Mouse (Mus musculus) heart, embryonic 11.5 days (tissue): ENCODE data around the gene Usp49. TPM values are rescaled to one million over a fixed set of nuclear protein-coding genes. Genes with fewer than 3 reads are reported as not detected.

Source experiments
- ATAC-seq: fragments of 200-750 bp; cut with Nextera tagmentation; replicated peaks from 2 replicates; pipeline ENCODE4 v1.8.0; 2017; ENCODE audit warnings: moderate library complexity; ENCODE audit not compliant: insufficient number of reproducible peaks, low FRiP score, low TSS enrichment
- H3K27ac ChIP-seq: fragments of 300-500 bp; sonication (generic); 2 replicates; pipeline ENCODE4 v1.5.1; 2014; ENCODE audit warnings: mild to moderate bottlenecking, low read depth, low read length
- H3K27me3 ChIP-seq: fragments of 300-500 bp; sonication (generic); 2 replicates; pipeline ENCODE4 v1.6.1; 2014; ENCODE audit warnings: mild to moderate bottlenecking, low read length, mixed read lengths; ENCODE audit not compliant: control insufficient read depth, insufficient read depth
- H3K36me3 ChIP-seq: fragments of 300-500 bp; sonication (generic); 2 replicates; pipeline ENCODE4 v1.6.1; 2014; ENCODE audit warnings: mild to moderate bottlenecking, low read length, moderate library complexity, mixed read lengths; ENCODE audit not compliant: control insufficient read depth, insufficient read depth
- H3K4me1 ChIP-seq: fragments of 300-500 bp; sonication (generic); 2 replicates; pipeline ENCODE4 v1.6.1; 2014; ENCODE audit warnings: low read length; ENCODE audit not compliant: control insufficient read depth, insufficient read depth
- H3K4me2 ChIP-seq: fragments of 300-500 bp; sonication (generic); 2 replicates; pipeline ENCODE4 v1.6.1; 2014; ENCODE audit warnings: mild to moderate bottlenecking, moderate library complexity
- H3K4me3 ChIP-seq: fragments of 300-500 bp; sonication (generic); 2 replicates; pipeline ENCODE4 v1.5.1; 2014; ENCODE audit warnings: low read depth, low read length
- H3K9ac ChIP-seq: fragments of 300-500 bp; sonication (generic); 2 replicates; pipeline ENCODE4 v1.6.1; 2014; ENCODE audit warnings: mild to moderate bottlenecking, low read depth, low read length, moderate library complexity
- H3K9me3 ChIP-seq: fragments of 300-500 bp; sonication (generic); replicated peaks from 2 replicates; pipeline ENCODE4 v1.6.1; 2016; ENCODE audit warnings: low read length; ENCODE audit not compliant: control insufficient read depth
- WGBS: fragments of 180-500 bp; shearing (Covaris S2); extraction: QIAGEN DNeasy Blood & Tissue Kit; methylation state at CpG from one replicate; pipeline ENCODE4 v1.1.7; 2014; ENCODE audit not compliant: insufficient replicate concordance; 5-methylcytosine and 5-hydroxymethylcytosine counted together
- polyA plus RNA-seq: library from polyadenylated mRNA; unstranded; fragments of >200 nt; fragmentation: Nextera tagmentation; extraction: Ambion mirVana; gene quantifications from 2 replicates; pipeline ENCODE4 v1.2.1, GENCODE M21; 2014

Gene Usp49
- polyA plus RNA-seq, 1 experiment from 2014 or later: 3.7 TPM

GRCm38 (mm10) chr17:47688608-47689575 is 58.4 kb downstream of the Usp49 start, which contains the start of gene Frs3:
Frs3 (plus strand) TSS chr17:47689030.
- peak; percentile 68 for ATAC-seq
- no peaks in the 10 kb centered on the region for H3K36me3 ChIP-seq
- H3K9ac ChIP-seq: peak within 1 kb of the TSS; percentile 85
- 1% methylated on average over 57 of the region's 58 CpGs for WGBS
- peaks cover 11% of the 10 kb centered on the region for H3K4me1 ChIP-seq
- peak within 1 kb of the TSS; percentile 87 for H3K4me3 ChIP-seq
- no peaks in the 10 kb centered on the region for H3K9me3 ChIP-seq
- peak within 1 kb of the TSS; percentile 83 for H3K27ac ChIP-seq
- H3K4me2 ChIP-seq: peak within 1 kb of the TSS; percentile 100
- peaks cover 10% of the 10 kb centered on the region for H3K27me3 ChIP-seq

- H3K9me3 ChIP-seq: no peaks in the 10 kb centered on the region
- peaks cover 10% of the 10 kb centered on the region for H3K27me3 ChIP-seq
- no peak overlapping the region for H3K9ac ChIP-seq
- no peaks in the 10 kb centered on the region for H3K36me3 ChIP-seq
- ATAC-seq: no peak
- H3K4me3 ChIP-seq: peak overlapping the region; percentile 15; the same call in 1 of the 2 replicates
- no peak overlapping the region for H3K27ac ChIP-seq
- H3K4me2 ChIP-seq: peak overlapping the region; percentile 100
- peaks cover 15% of the 10 kb centered on the region for H3K4me1 ChIP-seq
- 76% methylated on average over 7 of the region's 8 CpGs for WGBS
These were observed 59.4 kb downstream of the Usp49 start for GRCm38 (mm10) chr17:47689894-47690293.

GRCm38 (mm10) chr17:47691650-47692049 is 61.2 kb downstream of the Usp49 start:
- Histone ChIP-seq H3K4me2 (no peak overlapping the region), H3K27ac (no peak overlapping the region)
- no peak for ATAC-seq

GRCm38 (mm10) chr17:47693671-47694441 is 63.4 kb downstream of the Usp49 start:
- Histone ChIP-seq H3K4me2 (peak overlapping the region; percentile 83), H3K9me3 (no peaks in the 10 kb centered on the region), H3K4me1 (peaks cover 12% of the 10 kb centered on the region; the same call in 1 of the 2 replicates), H3K4me3 (peak overlapping the region; percentile 83), H3K36me3 (no peaks in the 10 kb centered on the region), H3K27me3 (peaks cover 15% of the 10 kb centered on the region), H3K9ac (peak overlapping the region; percentile 87), H3K27ac (no peak overlapping the region)
- WGBS: 35% methylated on average over 13 of the region's 13 CpGs
- peak; percentile 12; the same call in 1 of the 2 replicates for ATAC-seq

More at GRCm38 (mm10) chr17:47691650-47692049, 61.2 kb downstream of the Usp49 start:
- peaks cover 15% of the 10 kb centered on the region for H3K27me3 ChIP-seq
- peaks cover 18% of the 10 kb centered on the region for H3K4me1 ChIP-seq
- H3K4me3 ChIP-seq: no peak overlapping the region
- WGBS: 86% methylated on average over 3 of the region's 3 CpGs
- H3K36me3 ChIP-seq: no peaks in the 10 kb centered on the region
- H3K9me3 ChIP-seq: no peaks in the 10 kb centered on the region
- no peak overlapping the region for H3K9ac ChIP-seq

GRCm38 (mm10) chr17:47694442-47694502 is 63.8 kb downstream of the Usp49 start, which contains the start of gene Gm21981:
Gm21981 (minus strand) TSS chr17:47694455.
- H3K4me2 ChIP-seq: peak within 1 kb of the TSS; percentile 83
- H3K27ac ChIP-seq: peak within 1 kb of the TSS; percentile 42; the same call in 1 of the 2 replicates
- 0% methylated on average over 3 of the region's 3 CpGs for WGBS
- H3K4me1 ChIP-seq: peaks cover 10% of the 10 kb centered on the region; the same call in 1 of the 2 replicates
- peak within 1 kb of the TSS; percentile 83 for H3K4me3 ChIP-seq
- ATAC-seq: no peak
- no peaks in the 10 kb centered on the region for H3K9me3 ChIP-seq
- peaks cover 15% of the 10 kb centered on the region for H3K27me3 ChIP-seq
- H3K36me3 ChIP-seq: no peaks in the 10 kb centered on the region
- peak within 1 kb of the TSS; percentile 87 for H3K9ac ChIP-seq

GRCm38 (mm10) chr17:47694503-47695336 is 64.2 kb downstream of the Usp49 start, which contains the start of gene Prickle4:
Prickle4 (minus strand) TSS chr17:47694736.
- no peaks in the 10 kb centered on the region for H3K9me3 ChIP-seq
- under 1% methylated on average over 67 of the region's 82 CpGs for WGBS
- H3K27ac ChIP-seq: peak within 1 kb of the TSS; percentile 42; the same call in 1 of the 2 replicates
- peak within 1 kb of the TSS; percentile 83 for H3K4me2 ChIP-seq
- peak within 1 kb of the TSS; percentile 87 for H3K9ac ChIP-seq
- no peaks in the 10 kb centered on the region for H3K36me3 ChIP-seq
- peaks cover 10% of the 10 kb centered on the region; the same call in 1 of the 2 replicates for H3K4me1 ChIP-seq
- ATAC-seq: peak; percentile 91
- peaks cover 15% of the 10 kb centered on the region for H3K27me3 ChIP-seq
- peak within 1 kb of the TSS; percentile 83 for H3K4me3 ChIP-seq

GRCm38 (mm10) chr17:47695337-47695710 is 64.8 kb downstream of the Usp49 start:
- Histone ChIP-seq H3K9ac (peak overlapping the region; percentile 87), H3K27ac (no peak overlapping the region), H3K27me3 (peaks cover 11% of the 10 kb centered on the region), H3K4me2 (peak overlapping the region; percentile 83), H3K9me3 (no peaks in the 10 kb centered on the region), H3K36me3 (no peaks in the 10 kb centered on the region), H3K4me3 (peak overlapping the region; percentile 83), H3K4me1 (peaks cover 10% of the 10 kb centered on the region; the same call in 1 of the 2 replicates)
- WGBS: under 1% methylated on average over 20 of the region's 23 CpGs
- no peak; the same call in 1 of the 2 replicates for ATAC-seq

GRCm38 (mm10) chr17:47698156-47698555 is 67.7 kb downstream of the Usp49 start:
- 84% methylated on average over 10 of the region's 10 CpGs for WGBS

More at GRCm38 (mm10) chr17:47698156-47698555, 67.7 kb downstream of the Usp49 start:
- no peak for ATAC-seq
- Histone ChIP-seq H3K4me1 (peaks cover 18% of the 10 kb centered on the region), H3K9ac (no peak overlapping the region), H3K9me3 (no peaks in the 10 kb centered on the region), H3K36me3 (no peaks in the 10 kb centered on the region), H3K27me3 (peaks cover 20% of the 10 kb centered on the region), H3K4me2 (no peak overlapping the region), H3K4me3 (no peak overlapping the region), H3K27ac (no peak overlapping the region)
